Mouse (Mus musculus) left cerebral cortex, adult 8-10 months (tissue): ENCODE measurements around the gene Strn4. TPM values are rescaled to one million over a fixed set of nuclear protein-coding genes. Genes with fewer than 3 reads are reported as not detected.
A peak's percentile ranks its signal among the peaks of the same experiment; 100 is the strongest.

Source experiments
- DNase-seq, 2 experiments: peaks; one replicate each; pipeline ENCODE4 v3.0.0; 2022; ENCODE audit warnings: low spot score in 2 of 2
- total RNA-seq, 4 experiments: library from RNA; stranded (reverse); gene quantifications; 2 replicates each; pipeline ENCODE4 v1.2.4; 2022

The Strn4 gene
- total RNA-seq, 4 experiments from 2014 or later, result 205 to 269 (median 250) TPM

- peak in 1 of 2 experiments; percentile 60 for DNase-seq
Measured at GRCm38 (mm10) chr7:16810920-16811648, 4.6 kb upstream of the Strn4 start.

GRCm38 (mm10) chr7:16811649-16812070, 4.0 kb upstream of the Strn4 start:
- DNase-seq, result no peak

GRCm38 (mm10) chr7:16812505-16812904, 3.2 kb upstream of the Strn4 start:
- DNase-seq, result no peak

- peak in 1 of 2 experiments; percentile 74 for DNase-seq
Measured at GRCm38 (mm10) chr7:16816078-16816474, 387 bp downstream of the Strn4 start.

- peak in 1 of 2 experiments; percentile 33 for DNase-seq
Measured at GRCm38 (mm10) chr7:16816475-16817122, 910 bp downstream of the Strn4 start, which contains the start of gene Fkrp. TSS of gene Fkrp (minus strand) at chr7:16816732.

- peak in 1 of 2 experiments; percentile 72 for DNase-seq
Measured at GRCm38 (mm10) chr7:16817693-16818092, 2.0 kb downstream of the Strn4 start.

GRCm38 (mm10) chr7:16819794-16820193, 4.1 kb downstream of the Strn4 start:
- DNase-seq, result no peak

- no peak for DNase-seq
Measured at GRCm38 (mm10) chr7:16820271-16820763, 4.6 kb downstream of the Strn4 start.

- DNase-seq, result peak in 1 of 2 experiments; percentile 11
Measured at GRCm38 (mm10) chr7:16821091-16821490, 5.4 kb downstream of the Strn4 start.

- DNase-seq, result peak in 1 of 2 experiments; percentile 89
Measured at GRCm38 (mm10) chr7:16821669-16822101, 6.0 kb downstream of the Strn4 start.

GRCm38 (mm10) chr7:16823734-16824133, 8.0 kb downstream of the Strn4 start:
- peak in 1 of 2 experiments; percentile 94 for DNase-seq

GRCm38 (mm10) chr7:16825785-16826184, 10.1 kb downstream of the Strn4 start:
- no peak for DNase-seq

- no peak for DNase-seq
Measured at GRCm38 (mm10) chr7:16826571-16826970, 10.9 kb downstream of the Strn4 start.

GRCm38 (mm10) chr7:16827274-16827673, 11.6 kb downstream of the Strn4 start:
- DNase-seq, result no peak

- no peak for DNase-seq
Measured at GRCm38 (mm10) chr7:16830449-16830848, 14.8 kb downstream of the Strn4 start.

GRCm38 (mm10) chr7:16837916-16838803, 22.5 kb downstream of the Strn4 start:
- no peak for DNase-seq

GRCm38 (mm10) chr7:16838804-16839426, 23.2 kb downstream of the Strn4 start:
- no peak for DNase-seq

GRCm38 (mm10) chr7:16839427-16840108, 23.9 kb downstream of the Strn4 start:
- DNase-seq, result no peak

- DNase-seq, result no peak
Measured at GRCm38 (mm10) chr7:16840109-16840491, 24.4 kb downstream of the Strn4 start.

- no peak for DNase-seq
Measured at GRCm38 (mm10) chr7:16841078-16841477, 25.4 kb downstream of the Strn4 start.
